Mouse (Mus musculus) c-Kit-positive CD71-positive TER-119-negative erythroid progenitor cells, embryonic 14.5 days (primary cell): ENCODE data around the gene Pdha1.

Source experiments
- DNase-seq: peaks from one replicate; pipeline ENCODE4 v3.0.0-alpha.2; 2013; ENCODE audit warnings: low read depth

The Pdha1 gene

DNA sequence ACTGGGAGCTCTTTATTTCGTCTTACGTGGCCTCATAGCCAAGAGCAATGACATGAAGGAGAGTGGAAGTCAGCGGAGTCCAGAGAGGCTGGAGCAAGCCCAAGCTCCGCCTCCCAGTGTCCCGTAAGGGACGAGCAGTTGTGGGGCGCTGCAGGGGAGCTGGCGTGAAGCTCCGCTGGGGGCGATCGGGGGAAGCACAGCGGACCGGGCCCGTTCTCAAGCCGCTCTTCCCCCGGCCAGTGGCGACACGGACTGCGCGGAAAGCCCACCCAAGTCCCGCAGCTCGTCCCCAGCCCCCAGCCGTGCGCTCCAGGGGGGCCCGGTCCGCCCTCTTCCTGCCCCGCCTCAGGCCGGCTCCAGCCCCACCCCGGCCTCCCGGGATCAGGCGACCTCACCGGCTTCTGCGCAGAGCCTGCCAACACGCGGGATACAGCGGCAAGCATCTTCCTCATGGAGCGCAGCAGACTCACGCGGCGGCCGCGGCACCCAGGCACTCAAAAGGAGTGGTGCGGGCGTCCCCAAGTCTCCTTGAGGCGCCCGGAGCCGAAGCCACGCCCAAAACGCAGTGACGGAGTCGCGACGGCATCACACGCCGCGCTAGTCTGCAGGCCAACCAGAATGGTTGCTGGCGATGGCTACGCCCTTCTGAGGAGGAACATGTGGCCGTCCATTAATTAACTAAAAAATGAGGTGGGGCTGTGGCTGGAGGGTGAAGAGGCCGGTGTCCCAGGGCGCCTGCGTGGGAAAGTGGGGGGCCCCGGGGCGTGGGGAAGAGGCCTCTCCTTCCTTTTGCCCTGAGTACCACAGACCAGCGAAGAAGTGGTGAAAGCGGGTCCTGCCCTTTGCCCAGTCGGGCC is at the start of gene Pdha1:
Gene Pdha1 (minus strand): TSS at position 553 of the 857 bp plus-strand sequence.
- DNase-seq = peak; percentile 66

DNA sequence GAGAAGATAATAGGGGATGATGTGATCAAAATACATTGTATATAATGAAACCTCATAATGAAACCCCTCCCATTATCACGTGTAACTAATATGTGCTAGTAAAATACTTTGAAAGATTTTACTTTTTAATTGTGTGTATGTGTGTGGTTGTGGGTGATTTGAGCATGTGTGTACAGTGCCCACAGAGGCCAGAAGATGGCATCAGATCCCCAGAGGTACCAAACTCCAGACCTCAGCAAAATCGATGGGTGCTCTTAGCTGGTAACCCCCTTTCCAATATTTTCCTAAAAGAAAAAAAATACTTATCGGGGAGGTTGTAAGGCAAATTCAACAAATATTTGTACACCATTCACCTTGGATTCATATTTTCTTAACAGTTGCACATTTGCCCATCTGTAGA is 40.8 kb upstream of the Pdha1 start:
- DNase-seq = no peak

DNA sequence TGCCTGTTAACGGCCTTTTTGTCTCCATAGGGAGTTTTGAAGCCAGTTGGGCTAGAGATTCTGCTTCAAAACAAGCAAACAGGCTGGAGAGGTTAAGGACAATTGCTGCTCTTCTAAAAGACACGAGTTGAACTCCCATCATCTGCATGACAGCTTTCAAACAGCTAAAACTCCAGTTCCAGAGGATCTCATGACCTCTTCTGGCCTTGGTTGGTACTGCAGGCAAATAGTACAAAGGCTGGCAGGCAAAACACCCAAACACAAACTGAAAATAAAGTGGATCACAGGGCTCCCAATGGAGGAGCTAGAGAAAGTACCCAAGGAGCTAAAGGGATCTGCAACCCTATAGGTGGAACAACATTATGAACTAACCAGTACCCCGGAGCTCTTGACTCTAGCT is 31.9 kb upstream of the Pdha1 start:
- DNase-seq = peak; percentile 34

DNA sequence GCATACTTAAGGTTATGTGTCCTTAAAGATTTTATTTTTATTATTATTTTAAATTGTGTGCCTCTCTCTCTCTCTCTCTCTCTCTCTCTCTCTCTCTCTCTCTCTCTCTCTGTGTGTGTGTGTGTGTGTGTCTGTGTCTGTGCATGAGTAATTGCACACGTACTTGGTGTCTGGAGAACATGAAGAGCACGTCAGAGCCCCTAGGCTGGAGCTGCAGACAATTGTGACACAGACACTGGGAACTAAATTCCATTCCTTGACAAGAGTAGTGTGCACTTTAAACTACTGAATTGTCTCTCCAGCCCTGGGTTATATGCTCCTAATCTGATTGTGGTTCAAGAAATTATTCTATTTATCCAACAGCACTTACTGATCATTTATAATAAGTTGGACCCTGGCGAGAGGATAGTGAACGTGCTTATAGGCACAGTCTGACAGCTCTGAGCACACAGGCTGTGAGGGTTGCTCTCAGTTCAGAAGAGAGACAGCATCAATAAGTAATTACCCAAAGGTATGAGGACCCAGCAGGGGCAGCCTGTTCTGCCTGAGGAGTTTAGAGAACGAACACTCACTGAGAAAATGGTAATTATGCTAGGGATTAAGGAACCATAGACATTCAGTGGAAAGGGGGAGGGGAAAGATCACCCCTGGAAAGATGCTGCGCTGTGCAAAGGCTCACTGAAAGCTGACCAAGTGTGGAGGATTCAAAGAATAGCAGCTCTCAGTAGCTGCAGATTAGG is 28.2 kb upstream of the Pdha1 start:
- no peak for DNase-seq

DNA sequence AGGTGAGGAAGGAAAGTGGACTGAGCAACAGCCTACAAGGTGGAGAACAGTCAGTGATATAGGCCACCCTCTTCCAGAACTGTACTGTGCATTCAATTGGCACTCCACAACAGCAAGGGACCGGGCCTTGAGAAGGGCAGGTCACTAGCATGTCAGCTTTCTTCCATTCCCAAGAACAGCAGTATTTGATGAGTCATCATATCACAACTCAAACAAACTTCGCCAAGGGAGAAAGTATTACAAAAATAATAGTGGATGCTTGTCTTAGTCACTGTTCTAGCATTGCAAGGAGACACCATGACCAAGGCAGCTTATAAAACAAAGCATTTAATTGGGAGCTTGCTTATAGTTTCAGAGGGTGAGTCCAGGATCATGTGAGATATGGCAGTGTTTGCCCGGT is 26.0 kb upstream of the Pdha1 start:
- no peak for DNase-seq

DNA sequence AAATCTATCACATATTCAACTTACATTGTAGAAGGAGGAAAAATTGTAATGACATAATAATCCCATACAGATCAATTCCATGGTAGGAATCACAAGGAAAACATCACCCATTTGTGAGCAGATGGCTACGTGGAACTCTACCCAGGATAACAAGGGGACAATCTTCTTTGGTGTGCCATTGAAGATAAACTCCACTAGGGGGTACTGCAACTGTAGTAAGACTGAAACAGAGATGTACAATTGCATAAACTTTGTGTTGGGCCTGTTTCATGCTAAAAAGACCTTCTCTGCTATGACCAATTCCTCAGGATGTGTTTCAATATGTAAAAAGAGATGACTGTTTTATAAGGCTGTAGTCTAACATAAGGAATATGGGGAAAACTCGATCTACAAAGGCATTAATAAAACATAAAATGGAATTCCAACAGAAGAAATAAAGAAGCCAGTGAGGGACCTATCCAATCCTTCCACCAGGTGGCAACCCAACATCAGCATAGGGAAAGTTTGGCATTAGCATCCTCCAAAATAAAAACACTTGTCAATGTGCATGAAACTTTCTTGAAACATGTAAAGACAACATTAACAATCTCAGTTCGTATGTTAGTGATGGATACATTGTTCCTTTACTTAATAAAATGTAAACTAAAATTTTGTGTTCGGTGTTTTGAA is 15.1 kb upstream of the Pdha1 start:
- DNase-seq = no peak

DNA sequence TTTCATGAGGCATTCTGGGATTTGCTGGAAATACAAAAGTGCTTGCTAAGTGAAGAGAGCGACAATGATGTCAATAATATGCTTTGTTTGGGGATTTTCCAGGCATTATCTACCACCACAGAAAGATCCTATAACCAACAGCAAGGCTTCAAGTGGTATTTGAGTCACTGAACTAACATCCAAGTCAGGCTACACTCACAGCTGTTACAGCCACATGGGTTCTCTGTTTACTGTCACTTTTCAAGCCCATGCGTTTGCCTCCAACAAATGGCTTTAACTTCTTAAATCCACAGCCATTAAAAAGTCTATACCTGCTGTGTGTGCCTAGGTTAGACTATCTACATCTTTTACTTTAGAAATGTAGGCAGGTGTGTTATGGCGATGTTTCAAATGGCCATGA is 10.6 kb upstream of the Pdha1 start:
- DNase-seq = no peak

DNA sequence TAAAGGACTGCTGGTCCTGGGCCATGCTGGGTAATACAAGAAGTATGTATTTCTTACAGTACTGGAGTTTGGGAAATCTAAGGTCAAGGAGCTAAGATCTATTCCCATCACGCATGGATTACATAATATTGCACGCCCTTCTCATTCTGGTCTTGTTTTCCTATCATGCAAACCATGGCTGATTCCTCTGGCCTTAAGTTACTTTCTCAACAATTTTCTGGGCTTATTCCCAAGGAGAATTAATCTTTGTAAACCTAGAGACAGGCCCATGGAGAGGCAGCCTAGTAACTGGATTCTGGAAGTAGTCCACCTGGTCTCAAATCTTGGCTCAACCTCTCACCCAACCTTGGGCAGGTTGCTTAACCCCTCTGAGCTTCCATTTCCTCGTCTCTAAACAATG is 9.2 kb upstream of the Pdha1 start:
- no peak for DNase-seq

DNA sequence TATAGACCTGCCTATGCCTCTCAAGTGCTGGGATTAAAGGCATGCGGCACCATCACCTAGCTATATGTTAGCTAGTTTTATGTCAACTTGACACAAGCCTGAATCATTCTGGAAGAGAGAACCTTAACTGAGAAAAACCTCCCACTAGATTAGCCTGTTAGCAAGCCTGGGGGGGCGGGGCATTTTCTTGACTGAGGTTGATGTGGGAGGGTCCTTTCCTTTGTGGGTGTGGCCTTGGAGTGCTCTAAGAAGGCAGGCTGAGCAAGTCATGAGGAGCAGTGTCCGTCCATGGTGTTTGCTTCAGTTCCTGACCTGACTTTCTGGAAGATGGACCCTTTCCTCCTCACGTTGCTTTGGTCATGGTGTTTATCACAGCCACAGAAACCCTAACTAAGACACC is 8.6 kb upstream of the Pdha1 start:
- DNase-seq = no peak

DNA sequence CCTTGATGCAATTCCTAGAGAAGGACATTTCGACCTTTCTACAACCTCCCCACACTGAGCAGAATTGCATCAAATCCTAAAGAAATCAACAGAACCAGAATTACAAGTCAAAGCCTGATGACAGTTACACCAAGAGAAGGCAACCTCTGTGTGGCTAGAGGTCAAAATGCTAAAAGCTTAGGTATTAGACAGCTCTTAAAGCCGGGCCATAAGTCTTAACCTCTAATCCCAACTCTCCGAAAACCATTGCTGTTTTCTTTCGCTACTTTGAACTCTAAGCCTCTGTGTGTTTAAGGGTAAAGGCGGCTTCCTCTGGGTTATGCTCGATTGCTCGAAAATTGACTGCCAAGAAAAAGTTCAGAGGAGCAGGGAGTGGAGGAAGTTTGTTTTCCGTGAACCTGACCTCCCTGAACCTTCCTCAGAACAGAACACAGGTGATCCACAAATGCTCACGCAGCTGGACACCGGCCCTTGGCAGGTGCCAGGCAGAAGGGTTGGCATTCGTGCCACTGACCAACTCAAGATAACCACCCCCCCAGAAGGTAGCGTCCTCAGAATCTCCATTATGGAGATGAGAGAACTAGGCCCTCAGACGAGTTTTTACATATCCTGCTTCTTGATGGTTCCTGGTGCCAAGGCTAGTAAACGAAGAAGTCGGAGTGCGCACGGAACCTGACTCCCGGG is 894 bp downstream of the Pdha1 start:
- no peak for DNase-seq

DNA sequence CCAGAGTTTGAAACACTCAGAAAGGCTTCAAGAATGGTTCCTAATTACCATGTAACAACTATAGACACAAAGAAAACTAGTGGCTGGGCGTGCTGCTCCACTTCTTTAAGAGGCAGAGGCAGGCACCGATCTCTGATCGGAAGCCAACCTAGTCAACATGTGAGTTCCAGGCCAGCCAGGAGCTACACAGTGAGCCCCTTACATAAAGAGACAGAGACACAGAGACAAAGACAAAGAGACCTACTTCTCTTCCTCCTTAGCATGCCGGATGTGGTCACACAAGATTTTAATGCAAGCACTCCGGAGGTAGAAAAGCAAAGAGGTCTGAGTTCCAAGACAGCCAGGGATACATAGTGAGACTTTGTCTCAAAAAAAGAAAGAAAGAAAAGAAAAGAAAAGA is 2.1 kb downstream of the Pdha1 start:
- no peak for DNase-seq

DNA sequence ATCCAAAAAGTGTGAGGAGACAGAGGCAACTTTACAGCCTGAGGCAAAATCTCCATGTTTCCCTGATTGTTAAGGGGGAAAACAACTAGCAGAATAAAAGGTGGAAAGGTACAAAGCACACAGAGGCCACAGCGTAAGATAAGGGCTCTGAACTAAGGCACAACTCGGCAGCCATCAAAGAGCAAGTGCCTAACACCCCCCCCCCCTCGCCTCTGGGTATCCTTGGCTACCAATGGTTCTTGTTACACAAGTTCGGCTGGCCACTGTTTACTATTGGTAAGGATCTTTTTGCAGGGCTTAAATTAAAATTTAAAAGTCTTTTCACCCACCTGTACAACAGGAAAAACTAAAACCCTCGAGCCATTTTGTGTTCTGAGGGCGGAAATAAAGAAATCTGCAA is 2.5 kb downstream of the Pdha1 start:
- no peak for DNase-seq

DNA sequence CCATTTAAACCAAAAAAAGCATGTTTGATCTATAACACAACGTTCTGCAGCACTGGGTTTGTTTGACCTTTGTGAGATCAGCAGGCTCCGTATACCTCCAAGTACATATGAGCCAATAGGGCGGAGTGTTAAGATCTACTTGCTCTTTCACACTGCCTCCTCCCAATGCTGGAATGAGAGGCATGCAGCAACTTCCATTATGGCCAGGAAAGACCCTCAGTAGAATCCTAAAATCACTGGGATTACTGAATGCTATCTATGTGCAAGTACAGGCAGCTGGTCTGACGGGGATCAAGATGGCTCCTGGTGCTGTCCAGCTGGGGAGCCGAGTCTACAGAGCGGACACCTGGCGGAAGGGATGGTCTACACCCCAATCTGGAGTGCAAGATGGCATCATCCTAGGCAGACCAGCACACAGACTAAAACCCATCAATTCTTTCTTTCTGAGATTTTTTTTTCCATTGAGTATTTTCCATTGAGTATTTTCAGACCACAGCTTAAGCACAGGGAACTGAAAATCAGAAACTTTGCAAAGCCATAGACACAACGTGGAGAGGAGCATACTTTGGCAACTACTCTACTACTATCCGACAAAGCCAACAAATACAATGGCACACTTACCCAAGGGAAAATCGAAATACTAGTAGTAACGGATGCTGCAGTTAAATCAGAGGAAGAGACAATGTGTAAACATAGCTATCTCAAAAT is 3.9 kb downstream of the Pdha1 start:
- DNase-seq = no peak

DNA sequence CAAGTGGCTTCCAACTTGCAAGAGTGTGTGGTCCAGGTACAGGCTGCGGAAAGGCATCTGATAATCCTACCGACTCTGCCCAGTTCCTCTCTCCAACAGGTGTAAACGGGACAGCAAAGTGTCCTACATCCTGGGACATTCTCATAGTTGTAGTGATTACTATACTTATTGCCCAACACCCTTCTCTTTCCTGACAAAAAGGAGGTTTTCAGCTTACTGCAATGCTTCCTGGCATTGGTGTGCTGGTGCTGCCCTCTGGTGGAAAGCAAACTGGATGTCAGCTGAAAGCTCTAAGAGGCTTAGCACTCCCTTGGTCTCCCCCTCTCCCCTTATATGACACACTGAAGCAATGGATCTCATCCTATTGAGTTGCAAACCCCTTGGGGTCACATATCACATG is 21.6 kb downstream of the Pdha1 start:
- DNase-seq = no peak

DNA sequence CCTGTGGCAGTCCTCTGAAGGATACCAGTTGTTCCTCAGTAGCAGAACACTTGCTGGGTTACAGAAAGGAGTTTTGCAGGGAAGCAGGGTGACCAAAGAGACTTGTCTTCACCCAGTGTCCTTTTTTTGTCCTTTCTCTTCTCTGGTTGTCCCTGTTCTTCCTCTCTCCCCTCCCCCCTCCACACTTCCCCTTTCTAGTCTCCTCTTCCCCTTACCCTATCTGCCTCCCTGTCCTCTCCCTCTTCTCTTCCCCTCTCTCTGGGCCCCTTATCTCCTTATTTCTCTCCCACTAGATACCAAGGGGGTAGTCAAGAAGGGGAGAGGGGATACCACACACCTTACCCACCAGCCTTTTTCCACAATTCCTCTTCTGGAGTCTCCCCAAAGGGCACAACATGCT is 22.1 kb downstream of the Pdha1 start:
- DNase-seq = no peak

DNA sequence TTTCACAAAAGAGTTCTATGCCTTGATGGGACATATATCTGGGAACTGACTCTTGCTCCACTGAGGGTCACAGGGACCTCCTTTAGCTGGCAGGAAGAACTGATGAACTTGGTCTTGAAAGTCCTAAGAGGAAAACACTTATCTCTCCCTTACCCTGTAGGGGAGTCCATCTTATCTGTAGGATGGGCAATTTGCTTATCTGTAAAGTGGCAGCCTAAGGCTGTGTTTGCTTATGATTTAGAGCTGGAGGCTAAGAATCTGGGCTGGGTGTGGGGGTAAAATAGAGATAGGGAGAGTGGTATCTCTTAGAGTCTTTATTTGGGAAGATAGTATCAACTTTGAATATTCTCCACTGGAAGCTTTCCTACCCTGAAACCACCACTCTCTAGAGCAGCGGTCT is 24.4 kb downstream of the Pdha1 start:
- DNase-seq = no peak

DNA sequence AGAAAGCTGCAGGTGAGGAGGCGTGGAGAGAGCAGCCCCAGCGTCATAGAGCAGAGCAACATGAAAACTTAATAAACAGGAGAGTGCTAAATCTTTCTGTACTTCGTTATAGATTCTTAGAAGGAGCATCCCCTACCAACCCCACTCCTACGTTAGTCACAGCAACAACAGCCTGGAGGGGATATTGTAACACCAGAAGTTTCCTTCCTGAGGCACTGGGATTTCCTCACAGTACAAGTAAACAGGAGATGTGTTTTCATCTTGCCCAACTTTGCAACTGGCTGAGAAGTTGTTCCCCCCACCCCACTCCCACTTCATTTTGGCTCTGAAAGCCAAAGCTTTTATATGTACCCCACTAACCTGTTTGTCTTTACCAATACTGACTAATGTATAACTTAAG is 30.4 kb downstream of the Pdha1 start:
- no peak for DNase-seq

DNA sequence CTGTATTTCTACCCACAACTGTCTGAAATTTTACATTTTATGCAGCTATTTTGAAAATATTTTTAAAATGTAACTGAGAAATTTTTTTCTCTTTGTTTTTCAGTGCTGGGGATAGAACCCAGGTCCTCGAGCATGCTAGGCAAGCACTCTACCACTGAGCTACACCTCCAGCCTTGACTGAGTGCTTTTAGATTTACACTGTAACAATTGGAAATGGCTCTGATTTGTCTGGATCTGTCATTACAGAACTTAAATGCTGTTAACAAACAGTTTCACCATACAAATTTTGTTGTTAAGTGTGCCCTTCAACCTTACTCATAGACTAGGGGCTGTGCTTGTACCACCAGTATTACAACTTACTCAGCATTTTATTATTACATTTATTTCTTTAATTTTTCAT is 46.2 kb downstream of the Pdha1 start:
- no peak for DNase-seq
